Comparison of ENCODE assay signal across 27 mouse cellular contexts in the genomic region with DNA sequence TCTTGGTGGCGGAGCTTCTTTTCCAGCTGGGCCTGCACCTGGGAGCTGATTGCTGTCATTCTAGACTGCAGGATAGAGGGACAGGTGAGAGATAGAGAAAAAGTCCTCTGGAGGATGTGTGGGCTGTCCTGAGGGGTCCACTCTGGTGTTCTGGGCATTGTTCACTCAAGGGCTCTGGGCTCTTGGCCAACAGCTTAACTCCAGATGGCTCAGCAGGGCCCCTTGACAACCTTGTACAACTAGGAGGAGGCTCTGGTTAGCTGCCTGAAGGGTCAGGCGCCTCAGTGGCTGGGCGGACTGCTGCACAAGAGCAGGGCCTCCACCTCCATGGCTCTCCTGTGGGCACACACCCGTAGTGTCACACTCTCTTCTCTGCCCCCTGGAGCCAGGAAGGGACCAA. TPM values are rescaled to one million over a fixed set of nuclear protein-coding genes. Genes with fewer than 3 reads are reported as not detected.
DNase-seq lines count a peak whose midpoint lies in the region; ATAC-seq and TF ChIP-seq lines count a peak whose summit lies in the region.
"Had no signal": no experiment of that assay in that cellular context is flagged by ENCODE, and none has a peak within 500 bp of the region (broad histone marks: within the 10 kb centered on the region; RNA-seq: fewer than 3 reads in every experiment).

No protein-coding gene starts in this region.

- peaks cover 8% of the 10 kb centered on the region for H3K4me1 ChIP-seq in forebrain, embryonic 13.5 days
- peaks cover 6% of the 10 kb centered on the region; the same call in 1 of the 2 replicates for H3K4me1 ChIP-seq in forebrain, embryonic 10.5 days
- H3K4me1 ChIP-seq in heart, embryonic 14.5 days (ENCODE audit: control insufficient read depth in 2 of 2, insufficient read depth in 2 of 2, low read length in 2 of 2): peaks cover 24 to 32% of the 10 kb centered on the region in 2 experiments
- H3K4me1 ChIP-seq in limb, embryonic 14.5 days (ENCODE audit: control insufficient read depth, insufficient read depth, low read length): peaks cover 7% of the 10 kb centered on the region
- H3K4me1 ChIP-seq in limb, embryonic 10.5 days: peaks cover 14% of the 10 kb centered on the region

- 62% methylated on average over 4 of the region's 4 CpGs for WGBS in forebrain, embryonic 13.5 days
- WGBS in forebrain, embryonic 10.5 days: 79% methylated on average over 4 of the region's 4 CpGs
- WGBS in heart, embryonic 14.5 days: 27% methylated on average over 4 of the region's 4 CpGs
- 55% methylated on average over 4 of the region's 4 CpGs for WGBS in limb, embryonic 14.5 days
- WGBS in limb, embryonic 10.5 days: 75% methylated on average over 4 of the region's 4 CpGs

- H3K4me3 ChIP-seq in forebrain, embryonic 13.5 days: no peak overlapping the region
- no peak overlapping the region for H3K4me3 ChIP-seq in forebrain, embryonic 10.5 days
- H3K4me3 ChIP-seq in heart, embryonic 14.5 days (ENCODE audit: control insufficient read depth in 1 of 2, insufficient read depth in 1 of 2, low read depth in 1 of 2, low read length in 2 of 2): no peak overlapping the region
- no peak overlapping the region for H3K4me3 ChIP-seq in limb, embryonic 14.5 days (replicated peaks; ENCODE audit: low read length)
- H3K4me3 ChIP-seq in limb, embryonic 10.5 days: no peak overlapping the region
- H3K4me3 ChIP-seq: liver, embryonic 12.5 days; lung, embryonic 15.5 days; myocyte; neural tube, embryonic 15.5 days had no signal

- H3K9me3 ChIP-seq in forebrain, embryonic 13.5 days (replicated peaks): no peaks in the 10 kb centered on the region
- no peaks in the 10 kb centered on the region for H3K9me3 ChIP-seq in forebrain, embryonic 10.5 days
- no peaks in the 10 kb centered on the region for H3K9me3 ChIP-seq in heart, embryonic 14.5 days (ENCODE audit: control insufficient read depth, low read length)
- H3K9me3 ChIP-seq in limb, embryonic 14.5 days (ENCODE audit: control insufficient read depth, low read length): no peaks in the 10 kb centered on the region
- no peaks in the 10 kb centered on the region for H3K9me3 ChIP-seq in limb, embryonic 10.5 days (replicated peaks)
- H3K9me3 ChIP-seq: liver, embryonic 12.5 days; lung, embryonic 15.5 days; neural tube, embryonic 15.5 days had no signal

- no peak overlapping the region for H3K9ac ChIP-seq in forebrain, embryonic 13.5 days
- no peak overlapping the region; the same call in 1 of the 2 replicates for H3K9ac ChIP-seq in heart, embryonic 14.5 days (ENCODE audit: low read length)
- H3K9ac ChIP-seq in limb, embryonic 14.5 days (ENCODE audit: low read depth, low read length, severe bottlenecking): no peak overlapping the region
- H3K9ac ChIP-seq: liver, embryonic 12.5 days; lung, embryonic 15.5 days; neural tube, embryonic 15.5 days had no signal

- H3K4me2 ChIP-seq in forebrain, embryonic 13.5 days: no peak overlapping the region
- no peak overlapping the region; the same call in 1 of the 2 replicates for H3K4me2 ChIP-seq in heart, embryonic 14.5 days (ENCODE audit: low read length)
- H3K4me2 ChIP-seq in limb, embryonic 14.5 days (replicated peaks; ENCODE audit: low read depth, low read length, severe bottlenecking): no peak overlapping the region
- H3K4me2 ChIP-seq: liver, embryonic 12.5 days; lung, embryonic 15.5 days; neural tube, embryonic 15.5 days had no signal

- no peak for DNase-seq in forebrain, embryonic 10.5 days (ENCODE audit: extremely low spot score, low spot score)
- no peak for DNase-seq in heart, postnatal 4 days
- no peak for DNase-seq in limb, embryonic 14.5 days (ENCODE audit: low spot score)
- DNase-seq in limb, embryonic 10.5 days (ENCODE audit: low spot score): no peak
- peak; percentile 78 for DNase-seq in MN1 (ENCODE audit: low spot score)
- no peak for DNase-seq in yolk sac, embryonic 10.5 days (ENCODE audit: low spot score)
- DNase-seq: adrenal gland, adult 8-10 months; cerebellum, adult 11 months; cerebellum, postnatal 14 days; embryo, embryonic 11 days; kidney, adult 11 months; layer of hippocampus, postnatal 36 days; right cerebral cortex, postnatal 4 days; thymus, postnatal 14 days had no signal

- ATAC-seq in forebrain, embryonic 13.5 days: 0 out of 2 replicates have a peak, but pooled peaks have one; percentile 17
- peak; percentile 71 for ATAC-seq in heart, embryonic 14.5 days (ENCODE audit: insufficient number of reproducible peaks, insufficient read depth, low FRiP score, low read depth)
- 0 out of 2 replicates have a peak, but pooled peaks have one; percentile 16 for ATAC-seq in limb, embryonic 14.5 days (ENCODE audit: low FRiP score, low read depth)
- ATAC-seq: liver, embryonic 12.5 days had no signal

- H3K36me3 ChIP-seq in forebrain, embryonic 13.5 days (ENCODE audit: poor library complexity, severe bottlenecking): no peaks in the 10 kb centered on the region
- H3K36me3 ChIP-seq in forebrain, embryonic 10.5 days (replicated peaks): peaks cover 7% of the 10 kb centered on the region; the same call in 1 of the 2 replicates
- no peaks in the 10 kb centered on the region for H3K36me3 ChIP-seq in heart, embryonic 14.5 days (ENCODE audit: control insufficient read depth, insufficient read depth, low read length)
- no peaks in the 10 kb centered on the region for H3K36me3 ChIP-seq in limb, embryonic 14.5 days (ENCODE audit: control insufficient read depth, insufficient read depth, low read length)
- H3K36me3 ChIP-seq in limb, embryonic 10.5 days: no peaks in the 10 kb centered on the region
- H3K36me3 ChIP-seq: liver, embryonic 12.5 days; lung, embryonic 15.5 days; neural tube, embryonic 15.5 days had no signal

- no peak for TF ChIP-seq POLR2A in limb, embryonic 14.5 days (IDR thresholded peaks at IDR 0.05; ENCODE audit: borderline replicate concordance, extremely low read depth, insufficient read depth, insufficient read length)

- H3K27ac ChIP-seq in forebrain, embryonic 13.5 days: no peak overlapping the region
- no peak overlapping the region for H3K27ac ChIP-seq in forebrain, embryonic 10.5 days
- H3K27ac ChIP-seq in heart, embryonic 14.5 days (replicated peaks in 1 of 2; ENCODE audit: control insufficient read depth in 1 of 2, insufficient read depth in 1 of 2, low read depth in 2 of 2, low read length in 2 of 2): peak overlapping the region; percentile 38 to 68; a peak in 2 of 4 replicates
- H3K27ac ChIP-seq in limb, embryonic 14.5 days (replicated peaks; ENCODE audit: low read depth, low read length): no peak overlapping the region
- no peak overlapping the region for H3K27ac ChIP-seq in limb, embryonic 10.5 days
- H3K27ac ChIP-seq: kidney, postnatal 0 days; liver, embryonic 12.5 days; lung, embryonic 15.5 days; neural tube, embryonic 15.5 days had no signal

- no peaks in the 10 kb centered on the region; the same call in 1 of the 2 replicates for H3K27me3 ChIP-seq in forebrain, embryonic 13.5 days
- 0 out of 2 replicates have a peak, but pooled peaks cover 5% of the 10 kb centered on the region for H3K27me3 ChIP-seq in forebrain, embryonic 10.5 days (ENCODE audit: poor library complexity, severe bottlenecking)
- H3K27me3 ChIP-seq in heart, embryonic 14.5 days (ENCODE audit: control insufficient read depth, insufficient read depth, low read length): 0 out of 2 replicates have a peak, but pooled peaks cover 3% of the 10 kb centered on the region
- no peaks in the 10 kb centered on the region for H3K27me3 ChIP-seq in limb, embryonic 14.5 days (ENCODE audit: control insufficient read depth, insufficient read depth, low read length)
- no peaks in the 10 kb centered on the region for H3K27me3 ChIP-seq in limb, embryonic 10.5 days (ENCODE audit: low read depth, poor library complexity, severe bottlenecking)
- H3K27me3 ChIP-seq: lung, embryonic 15.5 days; neural tube, embryonic 15.5 days had no signal

RNA-seq across cellular contexts. Expression of gene Rmi2, which starts 36.1 kb away (rescaled TPM):
- polyA plus RNA-seq in forebrain, embryonic 13.5 days (2015; fragmentation: Nextera tagmentation; extraction: Ambion mirVana): 2.6 and 3.3 TPM in 2 replicates
- 5.0 and 5.2 TPM in 2 replicates for polyA plus RNA-seq in forebrain, embryonic 10.5 days (2016; fragmentation: Nextera tagmentation; extraction: Ambion mirVana)
- 2.8 and 3.3 TPM in 2 replicates for polyA plus RNA-seq in heart, embryonic 14.5 days (2014; fragmentation: Nextera tagmentation; extraction: Ambion mirVana)
- total RNA-seq in heart, postnatal 4 days (2021): 1 to 10 TPM; 5.1 to 5.5 TPM
- 7.3 and 7.7 TPM in 2 replicates for polyA plus RNA-seq in limb, embryonic 14.5 days (2012; rRNA removed)
- polyA plus RNA-seq in limb, embryonic 14.5 days (2014; fragmentation: Nextera tagmentation; extraction: Ambion mirVana): 3.2 and 3.4 TPM in 2 replicates
- polyA plus RNA-seq in limb, embryonic 10.5 days (2016; fragmentation: Nextera tagmentation; extraction: Ambion mirVana): 4.2 and 4.8 TPM in 2 replicates
- total RNA-seq: layer of hippocampus, adult 18-20 months had no signal

RNA-seq across cellular contexts. Expression of gene Gm11172, which starts 58.3 kb away (rescaled TPM):
- not detected in 2 replicates for polyA plus RNA-seq in forebrain, embryonic 13.5 days (2015; fragmentation: Nextera tagmentation; extraction: Ambion mirVana)
- not detected in 2 replicates for polyA plus RNA-seq in forebrain, embryonic 10.5 days (2016; fragmentation: Nextera tagmentation; extraction: Ambion mirVana)
- not detected in 2 replicates for polyA plus RNA-seq in heart, embryonic 14.5 days (2014; fragmentation: Nextera tagmentation; extraction: Ambion mirVana)
- total RNA-seq in heart, postnatal 4 days (2021): not detected
- polyA plus RNA-seq in limb, embryonic 14.5 days (2012; rRNA removed): not detected in 2 replicates
- not detected in 2 replicates for polyA plus RNA-seq in limb, embryonic 14.5 days (2014; fragmentation: Nextera tagmentation; extraction: Ambion mirVana)
- polyA plus RNA-seq in limb, embryonic 10.5 days (2016; fragmentation: Nextera tagmentation; extraction: Ambion mirVana): not detected in 2 replicates
- total RNA-seq: adrenal gland, adult 8-10 months; CH12.LX; gastrocnemius, adult 8-10 months; layer of hippocampus, adult 18-20 months; layer of hippocampus, postnatal 36 days; left cerebral cortex, postnatal 36 days; megakaryocyte-erythroid progenitor cell, adult 5-6 weeks had no signal
- polyA plus RNA-seq: hindbrain, embryonic 11.5 days; kidney, postnatal 0 days; liver, embryonic 12.5 days; lung, embryonic 15.5 days; myocyte; neural tube, embryonic 15.5 days had no signal

Comparison
In these comparisons a context has a peak if more than half of its experiments do, and no peak if none do; other contexts are left out.
1. ATAC-seq: peak in every context shown above with its lines; median percentile 71 in heart, embryonic 14.5 days; 17 in forebrain, embryonic 13.5 days; 16 in limb, embryonic 14.5 days.
2. H3K27ac ChIP-seq: peak in heart, embryonic 14.5 days (2 of 2); none in forebrain, embryonic 13.5 days (single experiment), forebrain, embryonic 10.5 days (single experiment), limb, embryonic 14.5 days (single experiment) and limb, embryonic 10.5 days (single experiment).